Mouse (Mus musculus) heart, adult 9 months (tissue): ENCODE data around the gene Lman1l.

ENCODE experiments used
- DNase-seq, 2 experiments: peaks; one replicate each; pipeline ENCODE4 v3.0.0; 2022; ENCODE audit warnings: low spot score in 2 of 2

Gene Lman1l

GRCm38 (mm10) chr9:57617556-57618169, 2.9 kb downstream of the Lman1l start:
- DNase-seq: no peak

- no peak for DNase-seq
These were observed 5.8 kb downstream of the Lman1l start for GRCm38 (mm10) chr9:57614786-57615185.

GRCm38 (mm10) chr9:57613975-57614374, 6.6 kb downstream of the Lman1l start:
- DNase-seq: no peak

- no peak for DNase-seq
These were observed 8.0 kb downstream of the Lman1l start for GRCm38 (mm10) chr9:57612587-57612986.

- no peak for DNase-seq
These were observed 10.2 kb downstream of the Lman1l start for GRCm38 (mm10) chr9:57610359-57610826.

GRCm38 (mm10) chr9:57609803-57610202, 10.8 kb downstream of the Lman1l start:
- DNase-seq: no peak

GRCm38 (mm10) chr9:57606139-57606851, 14.3 kb downstream of the Lman1l start, which contains the start of gene Cplx3:
Gene Cplx3, minus strand, starts transcription at chr9:57606281.
- no peak for DNase-seq

- DNase-seq: no peak
These were observed 15.1 kb downstream of the Lman1l start for GRCm38 (mm10) chr9:57605503-57605902.

- DNase-seq: no peak
These were observed 15.7 kb downstream of the Lman1l start for GRCm38 (mm10) chr9:57604875-57605274.

GRCm38 (mm10) chr9:57602098-57602497, 18.5 kb downstream of the Lman1l start:
- DNase-seq: no peak

GRCm38 (mm10) chr9:57601353-57601706, 19.2 kb downstream of the Lman1l start:
- DNase-seq: no peak

- no peak for DNase-seq
These were observed 19.8 kb downstream of the Lman1l start for GRCm38 (mm10) chr9:57600620-57601352.

- DNase-seq: no peak
These were observed 21.6 kb downstream of the Lman1l start for GRCm38 (mm10) chr9:57598851-57599563.

- no peak for DNase-seq
These were observed 22.6 kb downstream of the Lman1l start for GRCm38 (mm10) chr9:57597929-57598382.

GRCm38 (mm10) chr9:57597265-57597664, 23.3 kb downstream of the Lman1l start:
- DNase-seq: no peak

- DNase-seq: no peak
These were observed 26.4 kb downstream of the Lman1l start for GRCm38 (mm10) chr9:57594174-57594509.

GRCm38 (mm10) chr9:57593454-57594173, 27.0 kb downstream of the Lman1l start:
- DNase-seq: no peak

GRCm38 (mm10) chr9:57590726-57591125, 29.8 kb downstream of the Lman1l start:
- no peak for DNase-seq

- peak; percentile 75 to 81 for DNase-seq
These were observed 31.1 kb downstream of the Lman1l start, which contains the start of gene Ulk3 for GRCm38 (mm10) chr9:57589224-57590126. Gene Ulk3, plus strand, starts transcription at chr9:57589452.

- DNase-seq: no peak
These were observed 35.6 kb downstream of the Lman1l start for GRCm38 (mm10) chr9:57584991-57585390.
